Mouse (Mus musculus) C2C12 (cell line): ENCODE measurements around the gene Pld6. TPM values are rescaled to one million over a fixed set of nuclear protein-coding genes. Genes with fewer than 3 reads are reported as not detected.

ENCODE experiments used
- H3K27me3 ChIP-seq: one replicate; pipeline ENCODE4 v1.6.1; 2011; ENCODE audit not compliant: control insufficient read depth, insufficient read depth, insufficient read length
- H3K36me3 ChIP-seq: one replicate; pipeline ENCODE4 v1.6.1; 2011; ENCODE audit not compliant: control insufficient read depth, insufficient read depth
- H3K4me3 ChIP-seq: one replicate; pipeline ENCODE4 v1.5.1; 2011; ENCODE audit warnings: mild to moderate bottlenecking, control low read depth; ENCODE audit not compliant: poor library complexity, insufficient read depth, severe bottlenecking
- H3K79me2 ChIP-seq: one replicate; pipeline ENCODE4 v1.6.1; 2011; ENCODE audit not compliant: control insufficient read depth, insufficient read depth
- H3K79me3 ChIP-seq: one replicate; pipeline ENCODE4 v1.6.1; 2011; ENCODE audit warnings: low read depth, control low read depth
- H3ac ChIP-seq: one replicate; pipeline ENCODE3; 2011; ENCODE audit warnings: low read depth; ENCODE audit not compliant: control insufficient read depth, insufficient read length
- CEBPB ChIP-seq: IDR thresholded peaks from one replicate; pipeline ENCODE4 v1.6.1; 2011; ENCODE audit warnings: low read depth, mild to moderate bottlenecking, control low read depth, moderate library complexity
- CTCF ChIP-seq: IDR thresholded peaks from one replicate; pipeline ENCODE4 v1.5.1; 2011; ENCODE audit not compliant: control insufficient read depth, insufficient read depth, insufficient read length
- FOSL1 ChIP-seq: IDR thresholded peaks from one replicate; pipeline ENCODE4 v1.8.0; 2011; ENCODE audit warnings: mild to moderate bottlenecking, low read length; ENCODE audit not compliant: poor library complexity, insufficient read depth, severe bottlenecking
- MAX ChIP-seq: IDR thresholded peaks from one replicate; pipeline ENCODE4 v1.6.1; 2011; ENCODE audit warnings: mild to moderate bottlenecking, control low read depth
- MYOD1 ChIP-seq: IDR thresholded peaks from one replicate; pipeline ENCODE4 v1.6.1; 2011; ENCODE audit warnings: low read depth; ENCODE audit not compliant: control insufficient read depth, insufficient read length
- MYOG ChIP-seq: IDR thresholded peaks from one replicate; pipeline ENCODE4 v1.6.1; 2011; ENCODE audit not compliant: control insufficient read depth, insufficient read length; ENCODE audit errors: extremely low read depth
- USF1 ChIP-seq: IDR thresholded peaks from one replicate; pipeline ENCODE4 v1.6.1; 2011; ENCODE audit warnings: low read depth, mild to moderate bottlenecking, control low read depth, moderate library complexity
- polyA plus RNA-seq: library from polyadenylated mRNA; unstranded; fragments of >200 nt; fragmentation: generic; extraction: Trizol; gene quantifications from one replicate; pipeline ENCODE4 v1.2.1, GENCODE M21; 2012; ENCODE audit warnings: missing spikeins

Gene Pld6
- polyA plus RNA-seq, 1 experiment = 0.02 TPM

GRCm38 (mm10) chr11:59775435-59776148 lies 11.9 kb downstream of the Pld6 start:
- Histone ChIP-seq H3K79me2 (no peaks in the 10 kb centered on the region), H3K27me3 (no peaks in the 10 kb centered on the region), H3K4me3 (no peak overlapping the region), H3K36me3 (peaks cover 77% of the 10 kb centered on the region), H3K79me3 (no peaks in the 10 kb centered on the region), H3ac (no peak overlapping the region)
- TF ChIP-seq MYOG = no peak
- TF ChIP-seq USF1 = no peak
- TF ChIP-seq MAX = no peak
- no peak for TF ChIP-seq MYOD1
- TF ChIP-seq FOSL1 = no peak
- TF ChIP-seq CTCF = no peak
- no peak for TF ChIP-seq CEBPB

GRCm38 (mm10) chr11:59774522-59774921 lies 12.9 kb downstream of the Pld6 start:
- Histone ChIP-seq H3K79me3 (no peaks in the 10 kb centered on the region), H3K79me2 (no peaks in the 10 kb centered on the region), H3ac (no peak overlapping the region), H3K4me3 (no peak overlapping the region), H3K27me3 (no peaks in the 10 kb centered on the region), H3K36me3 (peaks cover 83% of the 10 kb centered on the region)
- TF ChIP-seq MAX = no peak
- TF ChIP-seq FOSL1 = no peak
- TF ChIP-seq CTCF = no peak
- TF ChIP-seq CEBPB = no peak
- no peak for TF ChIP-seq MYOD1
- TF ChIP-seq USF1 = no peak
- no peak for TF ChIP-seq MYOG

GRCm38 (mm10) chr11:59772902-59773301 lies 14.5 kb downstream of the Pld6 start:
- Histone ChIP-seq H3K4me3 (no peak overlapping the region), H3ac (no peak overlapping the region), H3K79me3 (no peaks in the 10 kb centered on the region), H3K27me3 (no peaks in the 10 kb centered on the region), H3K79me2 (no peaks in the 10 kb centered on the region), H3K36me3 (peaks cover 92% of the 10 kb centered on the region)
- TF ChIP-seq MAX = no peak
- TF ChIP-seq CEBPB = no peak
- no peak for TF ChIP-seq CTCF
- TF ChIP-seq USF1 = no peak
- TF ChIP-seq MYOG = no peak
- TF ChIP-seq MYOD1 = no peak
- no peak for TF ChIP-seq FOSL1

- TF ChIP-seq FOSL1 (no peak), MAX (no peak), USF1 (no peak), MYOD1 (no peak), CEBPB (no peak), CTCF (no peak), MYOG (no peak)
- Histone ChIP-seq H3ac (no peak overlapping the region), H3K36me3 (peaks cover 94% of the 10 kb centered on the region), H3K4me3 (no peak overlapping the region), H3K79me2 (no peaks in the 10 kb centered on the region), H3K27me3 (no peaks in the 10 kb centered on the region), H3K79me3 (no peaks in the 10 kb centered on the region)
These were observed 15.2 kb downstream of the Pld6 start for GRCm38 (mm10) chr11:59772291-59772690.

GRCm38 (mm10) chr11:59770753-59771152 lies 16.7 kb downstream of the Pld6 start:
- TF ChIP-seq CEBPB (no peak), MYOG (no peak), MYOD1 (no peak), FOSL1 (no peak), CTCF (no peak), USF1 (no peak), MAX (no peak)
- Histone ChIP-seq H3K27me3 (no peaks in the 10 kb centered on the region), H3K79me2 (no peaks in the 10 kb centered on the region), H3K4me3 (no peak overlapping the region), H3K36me3 (peaks cover 93% of the 10 kb centered on the region), H3ac (no peak overlapping the region), H3K79me3 (no peaks in the 10 kb centered on the region)

- peaks cover 93% of the 10 kb centered on the region for H3K36me3 ChIP-seq
- H3K4me3 ChIP-seq = no peak overlapping the region
- TF ChIP-seq FOSL1 = no peak
- no peak for TF ChIP-seq CTCF
- no peaks in the 10 kb centered on the region for H3K79me2 ChIP-seq
- no peaks in the 10 kb centered on the region for H3K79me3 ChIP-seq
- H3ac ChIP-seq = no peak overlapping the region
- no peaks in the 10 kb centered on the region for H3K27me3 ChIP-seq
These were observed 17.7 kb downstream of the Pld6 start for GRCm38 (mm10) chr11:59769738-59770137.
